Mouse (Mus musculus): ENCODE data around the gene 4930523C07Rik.

Gene 4930523C07Rik

DNA sequence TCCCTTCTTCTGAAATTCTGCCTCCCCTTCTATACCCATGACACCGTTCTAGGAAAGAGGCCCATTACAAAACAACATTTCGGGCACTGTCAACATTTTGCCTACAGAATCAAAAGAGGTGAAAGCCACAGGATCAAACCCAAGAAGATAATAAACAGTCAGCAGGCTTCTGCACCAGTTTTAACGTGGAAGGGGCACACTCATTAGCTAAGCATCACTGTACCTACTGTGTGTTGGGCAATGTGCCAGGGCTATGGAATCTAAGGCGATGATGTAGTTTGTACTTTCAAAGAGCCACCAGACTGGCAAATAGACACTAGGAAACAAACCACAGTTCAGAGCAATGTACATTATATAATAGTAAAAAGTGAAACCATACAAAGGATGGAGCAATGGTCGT is 1.8 kb downstream of the 4930523C07Rik start:
- DNase-seq (ENCODE audit: low spot score in 2 of 2): no peak

DNA sequence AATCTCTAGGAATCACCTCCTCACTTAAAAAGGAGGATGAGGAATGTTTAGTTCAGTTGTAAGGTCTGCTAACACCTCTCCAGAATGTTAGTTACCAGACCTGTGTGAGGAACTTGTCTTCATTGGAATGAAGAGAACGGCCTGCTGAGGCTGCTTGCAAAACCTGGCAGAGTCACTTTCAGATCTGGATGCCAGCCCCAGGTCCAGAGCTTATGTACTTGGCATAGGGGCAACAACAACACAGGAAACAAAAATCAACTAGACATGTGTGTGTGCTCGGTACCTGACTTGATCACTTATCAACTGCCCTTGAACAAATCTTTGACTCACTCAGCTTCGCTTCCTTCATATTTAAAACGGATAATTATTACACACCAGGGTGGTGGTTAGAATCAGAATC is 2.6 kb downstream of the 4930523C07Rik start:
- DNase-seq (ENCODE audit: low spot score in 2 of 2): no peak

DNA sequence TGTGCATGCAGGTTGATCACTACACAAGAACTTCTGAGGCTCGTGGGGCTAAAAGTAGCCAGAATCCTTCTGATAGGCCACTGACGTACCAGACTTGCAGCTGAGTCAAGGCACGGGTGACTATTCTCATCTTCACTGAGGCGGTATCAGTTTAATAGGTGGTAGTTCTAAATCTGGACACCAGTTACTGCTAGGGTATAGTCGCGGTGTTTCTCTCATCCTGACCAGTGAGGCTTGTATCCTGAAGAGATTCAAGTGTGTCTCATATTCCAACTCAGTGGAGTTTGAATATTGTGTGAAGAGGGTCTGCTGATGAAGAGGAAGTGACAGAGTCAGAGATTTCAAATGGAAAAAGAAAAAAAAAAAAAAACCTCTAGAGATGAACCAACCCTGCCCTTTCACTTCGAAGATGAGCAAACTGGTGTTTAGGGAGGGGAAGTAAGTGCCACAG is 3.3 kb downstream of the 4930523C07Rik start:
- DNase-seq (ENCODE audit: low spot score in 2 of 2): no peak

DNA sequence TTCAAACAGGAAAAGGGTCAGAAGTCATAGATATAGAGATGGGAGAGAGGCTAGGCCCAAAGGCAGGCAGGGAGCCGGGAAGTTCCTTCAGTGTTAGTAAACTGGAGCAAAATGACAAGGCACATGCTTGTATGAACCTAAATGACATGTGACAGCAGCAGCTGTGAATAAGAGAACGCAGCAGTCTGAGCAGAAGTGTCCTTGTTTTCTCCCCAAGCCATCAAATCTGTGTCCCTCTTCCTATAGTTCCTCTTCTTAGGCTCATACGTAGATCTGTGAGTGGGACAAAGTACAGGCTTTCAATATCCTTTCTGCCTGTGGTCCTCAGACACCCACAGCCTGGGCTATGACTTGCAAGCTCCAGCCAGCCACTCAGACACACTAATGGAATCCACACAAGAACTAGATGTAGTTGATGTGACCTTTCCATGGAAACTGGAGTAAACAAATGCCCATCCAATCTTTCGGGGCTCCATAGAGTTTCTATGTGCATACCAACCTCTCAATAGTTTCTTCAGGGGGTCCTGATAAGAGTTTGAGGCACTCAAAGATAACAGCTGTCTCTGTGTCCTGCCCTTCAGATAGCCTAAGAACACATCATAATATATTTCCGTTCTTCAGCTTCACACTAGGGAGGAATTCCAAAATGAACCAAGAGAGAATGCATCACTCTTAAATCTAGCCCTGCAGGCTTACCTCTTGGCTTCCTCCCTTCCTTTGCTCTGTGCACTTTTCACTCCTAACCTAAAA is 5.1 kb downstream of the 4930523C07Rik start:
- DNase-seq (ENCODE audit: low spot score in 2 of 2): no peak

DNA sequence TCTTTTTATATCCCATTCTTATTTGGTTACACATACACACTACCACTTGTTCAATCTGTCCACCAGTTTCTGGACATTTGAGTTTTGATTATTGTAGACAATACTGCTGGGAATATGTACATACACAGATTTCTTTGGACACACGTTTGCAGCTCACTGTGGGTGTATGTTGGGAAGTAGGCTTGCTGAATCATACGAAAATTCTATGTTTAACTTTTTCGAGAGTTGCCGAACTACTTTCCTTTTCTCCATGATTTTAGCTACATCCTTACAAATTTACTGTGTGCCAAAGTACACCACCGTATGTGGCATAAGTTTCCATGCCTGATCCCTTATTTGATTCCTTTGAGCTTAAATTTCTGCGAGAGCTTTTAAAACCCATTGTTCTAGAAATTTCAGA is 6.7 kb downstream of the 4930523C07Rik start:
- DNase-seq (ENCODE audit: low spot score in 2 of 2): peak in 1 of 2 experiments; percentile 13

DNA sequence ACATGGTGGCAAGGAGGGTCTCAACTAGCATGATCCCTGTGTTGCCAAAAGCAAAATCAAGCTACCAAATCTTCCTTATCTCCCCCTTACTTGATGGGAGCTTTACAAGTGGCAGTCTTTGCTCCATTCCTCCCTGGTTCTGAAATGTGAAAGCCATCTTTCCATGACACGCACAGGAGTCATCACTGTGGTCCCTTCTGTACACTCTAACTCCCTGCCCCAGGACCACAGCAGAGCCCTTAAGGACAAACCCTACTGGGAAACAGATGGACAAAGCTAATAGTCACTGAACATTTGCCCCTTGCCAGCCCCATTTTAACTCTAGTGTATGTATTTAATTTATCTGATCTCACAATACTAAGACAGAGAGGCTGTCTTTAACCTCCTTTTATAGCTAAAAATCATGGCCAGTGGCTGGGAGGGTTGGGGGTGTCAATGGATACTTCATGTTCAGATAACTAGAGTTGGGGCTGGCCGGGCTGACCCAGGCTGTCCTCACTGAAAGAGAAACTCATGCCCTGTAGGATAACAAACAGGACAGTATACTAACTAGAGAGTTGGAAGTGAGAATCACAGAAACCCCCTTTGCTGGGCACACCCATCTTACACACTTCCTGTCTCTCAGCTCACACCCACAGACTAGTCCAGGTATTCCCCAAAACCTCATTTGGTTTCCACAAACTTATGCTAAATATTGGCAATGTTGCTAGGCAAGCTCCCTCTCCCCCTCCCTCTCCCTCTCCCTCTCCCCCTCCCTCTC is 8.6 kb downstream of the 4930523C07Rik start:
- DNase-seq (ENCODE audit: low spot score in 2 of 2): no peak

DNA sequence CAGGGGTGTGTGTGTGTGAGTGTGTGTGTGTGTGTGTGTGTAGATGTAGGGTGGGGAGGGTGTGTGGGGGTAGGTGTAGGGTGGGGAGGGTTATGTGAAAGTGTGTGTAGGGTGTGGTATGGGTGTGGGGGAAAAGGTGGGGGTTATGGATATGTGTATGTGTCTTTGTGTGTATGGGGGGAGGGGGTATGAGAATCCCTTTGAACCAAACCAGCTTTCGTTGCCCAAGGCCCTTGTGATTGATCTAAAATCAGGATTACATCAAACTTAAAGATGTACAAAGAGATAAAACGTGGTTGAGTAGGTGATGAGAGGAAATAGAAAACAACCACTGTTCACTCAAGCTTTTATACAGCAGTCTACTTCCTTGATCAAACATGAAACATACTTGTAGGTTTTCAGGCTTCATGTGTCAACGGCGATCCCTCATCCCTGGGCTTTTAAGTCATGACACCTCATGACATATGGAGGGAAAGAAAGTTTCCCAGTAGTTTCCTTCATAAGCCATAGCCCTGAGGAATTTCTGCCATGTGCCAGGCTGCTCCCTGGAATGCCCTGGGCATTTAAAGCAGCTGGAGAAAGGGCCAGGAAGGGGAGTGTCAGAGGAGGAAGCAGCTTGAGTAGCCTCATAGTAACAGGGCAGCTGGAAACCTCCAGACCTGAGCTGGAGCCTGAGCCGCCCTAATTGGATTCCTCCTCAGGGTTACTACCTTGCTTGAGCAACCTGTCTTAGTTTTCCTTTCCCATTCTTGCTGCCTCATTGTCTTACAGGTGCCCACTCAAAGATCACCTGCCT is 9.5 kb downstream of the 4930523C07Rik start:
- no peak for DNase-seq (ENCODE audit: low spot score in 2 of 2)

DNA sequence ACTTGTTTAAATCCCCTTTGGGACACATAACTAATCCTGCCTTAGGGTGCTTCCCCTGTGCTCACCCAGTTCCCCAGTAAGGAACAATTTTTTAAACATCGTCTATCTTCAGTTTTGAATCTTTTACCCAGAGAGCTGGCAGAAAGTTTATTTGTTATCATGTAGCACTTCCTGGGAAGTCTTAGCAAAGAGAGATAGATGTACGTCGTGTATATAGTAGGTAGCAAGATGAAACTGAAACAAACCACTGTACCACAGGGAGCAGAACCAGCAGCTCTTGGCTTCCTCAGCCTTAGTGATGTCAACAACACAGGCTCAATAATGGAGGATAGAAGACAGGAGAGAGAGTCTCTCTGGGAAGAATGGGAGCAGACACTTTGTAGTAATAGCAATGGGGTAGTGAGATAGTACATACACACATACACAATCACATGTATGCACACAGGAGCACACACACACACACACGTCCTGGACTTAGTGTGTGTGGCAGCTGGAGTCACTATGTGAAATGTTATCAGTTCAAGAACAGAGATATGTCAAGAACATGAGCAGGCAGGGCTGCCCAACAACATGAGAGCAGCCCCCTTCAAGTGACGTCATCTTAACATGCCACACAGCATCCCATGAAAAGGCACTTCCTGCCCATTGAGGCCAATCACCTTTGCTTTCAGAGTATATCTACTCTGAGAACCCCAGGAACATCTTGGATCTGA is 10.3 kb downstream of the 4930523C07Rik start:
- no peak for DNase-seq (ENCODE audit: low spot score in 2 of 2)

DNA sequence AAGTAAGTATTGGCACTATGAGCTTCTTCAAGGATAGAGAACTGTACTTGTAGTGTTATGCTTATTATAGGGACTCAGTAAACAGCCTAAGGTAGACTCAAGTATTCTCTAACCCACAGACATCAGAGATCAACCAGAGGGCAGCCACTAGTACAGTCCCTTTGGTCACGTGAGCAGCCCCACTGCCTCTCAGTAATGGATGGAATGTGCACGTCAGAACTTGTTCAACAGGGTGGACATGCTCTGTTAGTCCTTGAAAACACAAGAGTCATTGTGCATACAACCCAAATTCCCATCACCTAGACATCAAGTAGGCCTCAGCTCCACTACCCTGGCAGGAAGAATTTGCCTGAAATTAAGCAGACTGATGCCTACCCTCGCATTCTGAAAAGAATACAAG is 13.5 kb downstream of the 4930523C07Rik start:
- no peak for DNase-seq (ENCODE audit: low spot score in 2 of 2)

DNA sequence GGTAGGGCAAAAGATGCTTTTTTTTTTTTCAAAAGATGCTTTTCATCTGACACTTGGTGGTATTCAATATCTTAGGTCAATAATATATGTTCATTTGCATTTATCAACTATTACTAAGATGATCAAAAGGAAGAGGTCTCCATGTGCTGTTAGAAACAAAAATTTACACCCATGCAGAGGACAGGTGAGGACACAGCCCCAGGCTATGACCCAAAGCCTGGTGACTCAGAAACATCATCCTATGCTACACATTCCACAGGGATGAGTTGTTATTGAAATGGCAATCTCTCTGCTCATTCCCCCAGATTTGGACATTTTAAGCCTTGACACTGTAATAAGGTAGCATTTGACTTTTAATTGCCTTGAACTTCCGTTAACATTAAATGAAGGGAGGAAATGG is 15.7 kb downstream of the 4930523C07Rik start:
- no peak for DNase-seq (ENCODE audit: low spot score in 2 of 2)

DNA sequence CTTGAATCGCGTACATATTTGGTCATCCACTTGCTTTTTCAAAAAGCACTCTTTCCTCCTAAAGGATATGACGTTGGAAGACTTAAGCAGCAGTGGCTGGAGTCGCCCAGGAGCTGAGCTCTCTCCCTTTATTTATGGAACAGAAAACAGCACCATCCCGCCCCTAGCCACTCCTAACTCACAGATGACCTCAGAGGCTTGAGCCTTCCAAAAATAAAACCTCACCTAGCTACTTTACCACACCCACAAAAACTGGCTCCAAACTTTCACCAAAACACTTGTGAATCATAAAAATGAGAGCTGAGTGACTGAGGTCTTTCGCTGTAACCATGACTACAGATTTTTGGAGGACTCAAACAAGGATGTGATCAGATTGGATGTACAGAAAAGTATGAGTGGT is 16.4 kb downstream of the 4930523C07Rik start:
- DNase-seq (ENCODE audit: low spot score in 2 of 2): no peak

DNA sequence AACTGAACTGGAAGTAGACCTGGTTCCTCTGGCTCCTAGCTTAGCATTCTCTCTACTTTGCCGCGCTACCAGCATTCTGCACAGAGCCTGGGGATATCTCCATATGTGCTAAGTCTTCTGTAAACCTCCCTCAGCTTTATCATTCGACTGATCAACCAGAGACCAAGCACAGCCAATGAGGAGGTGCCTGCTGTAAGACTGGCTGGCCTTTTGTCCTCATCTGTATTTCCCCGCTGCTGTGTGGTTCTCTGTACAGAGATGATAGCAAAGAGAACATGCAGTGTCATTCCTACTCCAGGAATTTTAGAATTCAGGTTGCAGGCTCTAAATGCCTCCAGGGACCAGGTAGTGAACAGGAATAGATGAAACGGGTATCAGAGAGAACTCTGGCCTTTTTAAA is 17.1 kb downstream of the 4930523C07Rik start:
- DNase-seq (ENCODE audit: low spot score in 2 of 2): no peak

DNA sequence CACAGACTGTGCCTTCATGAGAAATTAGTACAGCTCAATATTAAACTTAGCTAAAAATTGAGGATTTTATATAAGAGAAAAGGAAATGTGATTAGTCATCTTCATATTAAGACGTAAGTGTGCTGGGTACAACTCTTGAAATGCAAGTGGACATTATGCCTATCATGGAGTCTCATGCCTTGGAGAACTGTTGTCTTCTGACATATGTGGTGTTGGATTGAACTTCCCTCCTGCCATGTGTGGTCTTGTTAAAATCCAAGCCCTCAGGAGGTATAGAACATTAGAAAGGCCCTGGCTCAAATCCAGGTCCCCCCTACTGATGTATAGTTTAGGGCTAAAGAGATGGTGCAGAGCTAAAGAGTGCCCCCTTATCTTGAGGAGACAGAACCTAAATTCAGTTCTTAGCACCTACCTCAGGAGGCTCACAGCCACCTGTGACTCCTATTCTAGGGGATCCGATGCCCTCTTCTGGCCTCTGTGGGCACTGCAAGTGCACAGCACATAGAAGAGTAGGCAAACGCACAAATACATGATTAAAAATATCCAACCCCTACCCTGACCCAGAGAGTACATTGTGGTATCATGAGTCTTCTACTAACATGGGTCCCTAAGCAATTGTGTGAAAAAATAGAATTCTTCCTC is 17.7 kb downstream of the 4930523C07Rik start:
- no peak for DNase-seq (ENCODE audit: low spot score in 2 of 2)

DNA sequence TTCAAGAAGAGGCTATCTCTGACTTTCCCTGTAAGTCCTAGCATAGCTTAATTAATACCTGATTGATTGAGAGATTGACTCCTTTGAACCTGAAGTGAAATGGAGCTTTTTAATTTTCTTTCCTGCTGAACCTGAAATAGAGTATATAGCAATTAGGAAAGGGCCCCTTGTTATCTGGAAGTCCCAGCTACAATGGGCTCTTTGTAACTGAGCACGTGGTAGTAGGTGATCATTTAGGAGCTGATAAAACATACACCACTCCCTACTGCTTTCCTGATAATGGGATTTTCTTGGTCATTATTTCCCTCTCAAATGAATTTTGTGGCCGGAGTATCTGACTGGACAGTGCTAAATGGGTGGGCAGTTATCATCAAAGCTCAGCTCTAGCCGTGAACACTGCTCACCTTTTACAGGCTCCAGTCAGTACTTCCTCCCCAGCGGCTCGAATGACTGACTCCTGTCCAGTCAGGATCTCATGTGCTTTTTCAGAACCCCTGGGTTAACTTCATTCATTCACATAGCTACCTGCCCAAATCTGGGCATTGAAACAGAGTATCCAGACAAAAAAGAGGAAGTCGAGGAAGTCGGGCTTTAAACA is 20.5 kb downstream of the 4930523C07Rik start:
- no peak for DNase-seq (ENCODE audit: low spot score in 2 of 2)

DNA sequence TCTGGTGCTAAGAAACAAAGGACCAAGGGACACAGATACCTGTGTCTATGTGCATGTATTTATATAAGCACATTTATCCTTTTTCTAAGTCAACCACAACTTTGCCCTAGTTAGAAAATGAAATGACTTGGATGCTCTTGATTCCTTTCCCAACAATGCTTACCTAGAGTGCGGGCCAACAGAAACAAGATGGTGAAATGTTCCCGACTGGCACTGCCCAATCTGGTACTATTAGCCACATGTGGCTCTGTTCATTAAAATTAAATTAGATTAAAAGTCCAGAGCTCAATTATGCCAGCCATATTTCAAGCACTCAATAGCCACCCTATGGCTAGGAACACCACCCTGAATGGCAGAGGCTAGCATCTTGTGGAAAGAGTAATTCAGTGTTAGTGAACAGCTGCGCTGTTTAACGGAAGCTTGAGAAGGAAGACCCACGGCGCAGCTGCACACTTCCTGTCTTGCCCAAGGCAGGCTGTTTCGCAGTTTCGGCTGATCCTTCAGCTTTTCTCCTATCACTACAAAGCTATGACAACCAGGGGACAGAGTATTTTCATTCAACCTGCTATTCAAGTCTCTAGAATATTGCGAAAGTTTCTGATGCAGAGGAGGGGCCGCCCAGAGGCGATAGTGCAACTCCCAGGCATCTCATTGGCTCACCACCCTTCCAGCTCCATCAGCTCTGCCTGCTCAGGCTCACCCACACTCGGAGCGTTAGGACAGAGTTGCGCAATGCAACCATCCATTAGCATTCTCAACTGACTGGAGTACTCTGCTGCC is 34.9 kb downstream of the 4930523C07Rik start:
- DNase-seq (ENCODE audit: low spot score in 2 of 2): no peak

DNA sequence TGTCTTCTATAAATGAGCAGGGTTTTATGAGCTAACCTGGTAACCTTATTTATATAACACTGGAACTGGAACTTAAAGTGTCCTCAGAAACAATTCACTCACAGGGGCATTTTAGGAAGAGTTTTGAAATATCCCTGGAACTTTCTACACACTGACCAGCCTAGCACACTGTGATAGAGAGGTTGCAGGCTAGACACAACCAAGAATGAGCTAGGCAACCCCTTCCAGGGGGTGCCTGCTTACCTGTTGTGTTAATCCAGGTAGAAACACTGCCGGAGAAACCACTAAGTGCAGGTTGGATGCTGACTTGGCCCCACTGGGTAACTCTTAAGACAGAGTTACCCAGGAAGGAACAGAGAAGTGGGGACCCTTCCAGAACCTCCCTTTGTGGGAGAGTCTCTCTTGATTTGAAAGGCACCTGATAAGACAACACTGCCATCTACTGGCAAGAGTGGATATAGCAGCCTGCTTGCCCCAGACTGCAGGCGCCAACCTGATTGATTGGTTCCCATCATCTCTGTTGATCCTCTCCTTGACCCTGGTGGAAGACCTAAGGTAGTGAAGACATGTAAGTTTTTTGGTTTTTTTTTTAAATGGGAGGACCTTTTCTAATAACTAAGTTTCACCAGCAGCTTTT is 36.7 kb downstream of the 4930523C07Rik start:
- peak; percentile 87 to 91 for DNase-seq (ENCODE audit: low spot score in 2 of 2)

DNA sequence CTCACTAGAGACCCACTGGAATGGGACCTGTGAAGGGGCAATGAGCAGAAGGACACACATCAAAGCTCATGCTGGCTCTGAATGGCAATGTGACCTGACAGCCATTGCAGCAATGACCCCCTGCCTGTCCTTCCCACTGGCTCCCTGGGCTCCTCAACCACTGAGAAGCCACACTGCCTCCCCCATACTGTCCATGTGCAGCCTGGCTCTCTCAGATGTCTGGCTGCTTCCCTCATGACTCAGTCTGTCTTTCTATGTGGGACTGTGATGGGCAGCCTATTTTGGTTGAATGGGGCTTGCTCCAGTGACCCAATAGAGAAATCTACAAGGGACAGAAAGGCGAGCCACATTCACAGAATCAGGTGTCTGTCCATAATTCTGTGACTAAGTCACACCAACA is 38.5 kb downstream of the 4930523C07Rik start:
- no peak for DNase-seq (ENCODE audit: low spot score in 2 of 2)

DNA sequence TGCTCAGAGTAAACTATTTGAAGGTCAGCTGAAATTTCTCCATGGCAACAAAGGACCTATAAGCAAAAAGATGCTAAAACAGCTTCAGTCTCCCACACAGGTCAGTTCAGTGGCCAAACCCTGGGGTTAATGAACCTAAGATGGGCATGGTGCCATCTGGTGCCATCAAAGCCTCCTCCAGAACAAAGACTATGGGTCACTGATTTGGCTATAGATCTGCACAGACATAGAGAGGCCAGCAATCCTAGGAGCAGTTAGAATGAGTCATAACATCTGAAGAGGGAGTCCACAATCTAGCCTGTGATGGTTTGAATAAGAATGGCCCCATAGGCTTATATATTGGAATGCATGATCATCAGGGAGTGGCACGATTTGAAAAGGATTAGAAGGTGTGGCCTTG is 40.1 kb downstream of the 4930523C07Rik start:
- DNase-seq (ENCODE audit: low spot score in 2 of 2): no peak

DNA sequence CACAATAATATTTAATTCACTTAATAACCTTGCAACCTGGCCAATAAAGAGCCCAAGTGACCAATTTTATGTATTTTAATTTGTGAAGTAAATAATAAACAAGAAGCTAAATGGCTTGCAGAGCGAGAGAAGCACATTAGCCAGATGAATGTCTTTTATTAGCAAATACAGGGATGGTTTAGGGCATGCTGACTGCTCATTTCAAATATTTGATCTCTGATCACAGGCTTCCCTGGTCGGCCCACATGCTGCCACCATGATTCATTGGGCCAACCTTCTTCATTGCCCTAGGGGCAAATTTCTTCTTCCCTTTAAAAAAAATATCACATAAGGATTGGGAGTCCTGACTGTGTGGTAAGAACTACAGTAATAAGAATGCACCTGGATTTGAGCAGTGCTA is 42.5 kb downstream of the 4930523C07Rik start:
- no peak for DNase-seq (ENCODE audit: low spot score in 2 of 2)

Data from right cerebral cortex, adult 2 months (tissue).